Mouse (Mus musculus) kidney, postnatal 0 days (tissue): ENCODE data around the gene Cdh12. TPM values are rescaled to one million over a fixed set of nuclear protein-coding genes. Genes with fewer than 3 reads are reported as not detected.
"Not testable (repeated sequence)": the region's sequence is repeated elsewhere in the genome, so short reads cannot be mapped to it uniquely, and the experiment has no call there.

ENCODE experiments used
- ATAC-seq: fragments of 200-750 bp; cut with Nextera tagmentation; replicated peaks from 2 replicates; pipeline ENCODE4 v1.8.0; 2017; ENCODE audit warnings: low read depth, moderate number of reproducible peaks, moderate TSS enrichment, moderate library complexity; ENCODE audit not compliant: low FRiP score
- DNase-seq: peaks from one replicate; pipeline ENCODE4 v3.0.0-alpha.2; 2016; ENCODE audit warnings: low spot score
- H3K27ac ChIP-seq: fragments of 300-500 bp; sonication (generic); 2 replicates; pipeline ENCODE4 v1.5.1; 2014; ENCODE audit warnings: mild to moderate bottlenecking
- H3K27me3 ChIP-seq: fragments of 300-500 bp; sonication (generic); 2 replicates; pipeline ENCODE4 v1.6.1; 2014; ENCODE audit warnings: low read length, mixed read lengths; ENCODE audit not compliant: insufficient read depth
- H3K36me3 ChIP-seq: fragments of 300-500 bp; sonication (generic); 2 replicates; pipeline ENCODE4 v1.6.1; 2014; ENCODE audit warnings: low read length, mixed read lengths; ENCODE audit not compliant: insufficient read depth
- H3K4me1 ChIP-seq: fragments of 300-500 bp; sonication (generic); replicated peaks from 2 replicates; pipeline ENCODE4 v1.6.1; 2014; ENCODE audit warnings: antibody characterized with exemption, low read length, mixed read lengths; ENCODE audit not compliant: insufficient read depth
- H3K4me2 ChIP-seq: fragments of 300-500 bp; sonication (generic); 2 replicates; pipeline ENCODE4 v1.6.1; 2014; ENCODE audit warnings: mild to moderate bottlenecking, low read length, moderate library complexity, mixed read lengths
- H3K4me3 ChIP-seq: fragments of 300-500 bp; sonication (generic); replicated peaks from 2 replicates; pipeline ENCODE4 v1.5.1; 2014; ENCODE audit warnings: low read depth, low read length
- H3K9ac ChIP-seq: fragments of 300-500 bp; sonication (generic); 2 replicates; pipeline ENCODE4 v1.6.1; 2014; ENCODE audit warnings: low read depth, low read length
- H3K9me3 ChIP-seq: fragments of 300-500 bp; sonication (generic); replicated peaks from 2 replicates; pipeline ENCODE4 v1.6.1; 2016; ENCODE audit warnings: low read length, inconsistent platforms, mixed read lengths
- CTCF ChIP-seq: IDR thresholded peaks from 2 replicates; pipeline ENCODE4 v1.5.1; 2016; ENCODE audit warnings: antibody characterized with exemption, low read depth, mild to moderate bottlenecking, moderate library complexity
- WGBS: fragments of 180-500 bp; shearing (Covaris S2); extraction: QIAGEN DNeasy Blood & Tissue Kit; methylation state at CpG from one replicate; pipeline ENCODE4 v1.1.7; 2014; 5-methylcytosine and 5-hydroxymethylcytosine counted together
- polyA plus RNA-seq: library from polyadenylated mRNA; unstranded; fragments of >200 nt; fragmentation: Nextera tagmentation; extraction: Ambion mirVana; gene quantifications from 2 replicates; pipeline ENCODE4 v1.2.1, GENCODE M21; 2015

The Cdh12 gene
- polyA plus RNA-seq, 1 experiment from 2014 or later: 0.01 TPM

DNA sequence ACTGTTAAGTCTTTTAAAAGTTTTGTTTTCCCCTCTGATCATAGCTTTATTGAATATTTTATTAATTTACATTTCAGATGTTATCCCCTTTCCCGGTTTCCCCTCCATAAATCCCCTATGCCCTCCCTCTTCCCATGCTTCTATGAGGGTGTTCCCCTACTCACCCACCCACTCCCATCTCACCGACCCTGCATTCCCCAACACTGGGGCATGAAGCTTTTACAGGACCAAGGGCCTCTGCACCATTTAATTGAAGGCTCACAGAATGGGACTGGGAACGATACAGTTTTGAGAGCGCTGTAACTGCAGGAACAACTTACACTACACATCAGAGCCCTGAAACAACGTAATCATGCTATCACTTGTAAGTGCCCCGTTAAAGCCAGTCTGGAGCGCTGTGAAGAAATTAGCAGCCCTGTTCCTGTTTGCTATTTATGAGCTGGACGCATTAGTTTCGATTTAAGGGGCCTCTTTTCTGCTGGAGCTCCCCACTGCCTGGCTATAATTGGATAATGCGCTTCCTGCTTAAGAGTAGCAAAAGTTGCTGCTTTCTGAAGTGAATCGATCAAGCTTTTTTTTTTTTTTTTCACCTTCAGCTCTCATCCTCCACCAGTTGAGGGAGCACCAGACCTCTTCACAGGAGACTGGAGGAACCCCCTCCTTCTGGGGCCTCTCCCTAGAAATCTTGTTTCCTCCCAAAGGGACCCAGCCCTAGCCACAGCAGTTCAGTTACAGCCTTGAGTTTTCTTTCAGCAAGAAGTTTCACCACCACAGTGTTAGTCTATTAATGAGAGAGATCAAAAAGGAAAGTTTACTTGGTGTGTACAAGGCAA is 660.2 kb downstream of the Cdh12 start:
- peak overlapping the region; percentile 48 for H3K4me2 ChIP-seq
- H3K9ac ChIP-seq: 0 out of 2 replicates have a peak overlapping the region, but pooled peaks have one; percentile 23
- no peaks in the 10 kb centered on the region for H3K27me3 ChIP-seq
- WGBS: 14% methylated on average over 11 of the region's 11 CpGs
- DNase-seq (peak; percentile 35), ATAC-seq (no peak; the same call in 1 of the 2 replicates)
- no peaks in the 10 kb centered on the region for H3K36me3 ChIP-seq
- H3K4me1 ChIP-seq: no peaks in the 10 kb centered on the region
- H3K4me3 ChIP-seq: peak overlapping the region; percentile 28
- TF ChIP-seq CTCF: peak; percentile 35; the same call in 1 of the 2 replicates
- no peaks in the 10 kb centered on the region for H3K9me3 ChIP-seq
- H3K27ac ChIP-seq: no peak overlapping the region

DNA sequence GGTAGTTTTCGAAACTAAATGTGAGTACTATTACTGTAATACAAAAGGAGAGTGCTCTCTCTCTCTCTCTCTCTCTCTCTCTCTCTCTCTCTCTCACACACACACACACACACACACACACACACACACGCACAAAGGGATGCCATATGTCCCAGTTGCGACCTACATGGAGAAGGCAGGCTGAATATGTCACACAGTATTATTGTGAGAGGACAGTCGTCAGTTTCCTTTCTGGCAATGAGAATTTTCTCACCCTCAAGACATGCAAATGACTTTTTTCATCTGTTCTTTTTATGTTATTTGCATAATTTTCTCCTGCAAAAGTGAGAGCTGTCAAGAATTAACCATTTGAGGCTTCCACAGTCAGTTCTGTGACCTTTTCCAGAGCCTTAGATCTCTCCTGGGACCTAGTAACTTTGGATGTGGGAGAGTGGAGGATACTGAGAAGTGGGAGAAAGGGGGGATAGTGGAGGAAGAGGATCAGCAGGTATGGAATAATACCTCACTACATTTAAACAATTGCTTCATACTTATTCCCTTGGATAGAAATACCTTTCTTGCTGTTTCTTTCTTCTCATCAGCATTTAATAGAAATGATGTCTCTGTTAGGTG is 660.9 kb downstream of the Cdh12 start:
- TF ChIP-seq CTCF: no peak
- no peaks in the 10 kb centered on the region for H3K4me1 ChIP-seq

DNA sequence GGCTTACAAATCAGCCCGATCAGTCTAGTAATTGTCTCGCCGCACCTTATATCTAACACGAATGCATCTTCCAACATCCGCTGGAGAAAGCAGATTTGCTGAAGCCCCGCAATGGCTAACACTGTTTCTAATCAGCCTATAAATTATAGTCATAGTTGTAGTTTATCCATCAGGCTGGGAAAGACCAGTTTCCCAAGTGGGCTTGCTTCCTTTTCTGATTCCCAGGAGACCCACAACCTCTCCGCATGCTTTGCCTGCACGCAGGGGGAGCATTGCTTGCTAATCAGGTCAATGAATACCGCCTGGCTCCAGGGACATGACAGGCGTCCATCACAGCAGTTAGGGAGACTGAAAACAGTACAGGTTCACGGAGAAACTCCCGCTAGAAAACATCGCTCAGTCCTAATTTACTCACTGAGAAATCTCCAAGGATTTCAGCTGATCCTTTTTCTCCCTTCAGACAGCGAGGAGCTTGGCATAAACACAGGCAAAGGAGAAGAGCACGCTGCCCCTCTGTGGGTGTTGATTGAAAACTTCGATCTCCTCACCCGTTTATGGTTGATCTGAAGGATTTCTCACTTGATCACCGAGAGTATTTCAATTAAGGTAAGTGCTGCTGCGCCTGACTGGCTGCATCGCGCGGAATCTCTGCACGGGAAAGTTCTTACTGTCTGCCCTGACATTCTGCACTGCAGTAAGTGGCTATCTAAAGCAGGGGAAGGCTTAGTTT is 662.0 kb downstream of the Cdh12 start:
- Histone ChIP-seq H3K9ac (no peak overlapping the region), H3K9me3 (no peaks in the 10 kb centered on the region), H3K4me3 (peak overlapping the region; percentile 19), H3K4me1 (no peaks in the 10 kb centered on the region), H3K36me3 (no peaks in the 10 kb centered on the region), H3K4me2 (peak overlapping the region; percentile 55), H3K27ac (no peak overlapping the region), H3K27me3 (no peaks in the 10 kb centered on the region)
- TF ChIP-seq CTCF: no peak
- WGBS: 7% methylated on average over 23 of the region's 23 CpGs
- DNase-seq (peak; percentile 9), ATAC-seq (no peak)

More for the DNA sequence above, 660.9 kb downstream of the Cdh12 start:
- Histone ChIP-seq H3K27me3 (no peaks in the 10 kb centered on the region), H3K9ac (no peak overlapping the region), H3K4me3 (no peak overlapping the region), H3K4me2 (no peak overlapping the region), H3K36me3 (no peaks in the 10 kb centered on the region), H3K9me3 (no peaks in the 10 kb centered on the region), H3K27ac (no peak overlapping the region)
- DNase-seq: no peak
- ATAC-seq: no peak
- WGBS: 73% methylated on average over 4 of the region's 4 CpGs

DNA sequence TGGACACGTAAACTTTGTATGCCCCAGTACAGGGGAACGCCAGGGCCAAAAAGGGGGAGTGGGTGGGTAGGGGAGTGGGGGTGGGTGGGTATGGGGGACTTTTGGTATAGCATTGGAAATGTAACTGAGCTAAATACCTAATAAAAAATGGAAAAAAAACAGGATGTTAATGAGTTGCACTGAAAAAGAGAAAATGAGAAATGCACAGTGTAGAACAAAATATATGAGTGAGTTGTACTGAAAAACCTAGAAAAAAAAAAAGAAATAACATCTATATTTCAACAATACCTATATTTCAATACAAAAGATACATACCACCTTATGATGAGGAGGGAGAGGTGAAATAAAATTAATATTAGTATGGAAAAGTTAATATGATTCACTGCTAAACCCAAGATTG is 665.7 kb downstream of the Cdh12 start:
- peak; percentile 5 for DNase-seq
- WGBS: no CpG with 5 or more reads among the region's 2 CpGs
- H3K27me3 ChIP-seq, H3K9ac ChIP-seq, H3K27ac ChIP-seq, ATAC-seq, H3K4me3 ChIP-seq, H3K4me1 ChIP-seq, H3K9me3 ChIP-seq, H3K36me3 ChIP-seq, H3K4me2 ChIP-seq: not testable (repeated sequence)

DNA sequence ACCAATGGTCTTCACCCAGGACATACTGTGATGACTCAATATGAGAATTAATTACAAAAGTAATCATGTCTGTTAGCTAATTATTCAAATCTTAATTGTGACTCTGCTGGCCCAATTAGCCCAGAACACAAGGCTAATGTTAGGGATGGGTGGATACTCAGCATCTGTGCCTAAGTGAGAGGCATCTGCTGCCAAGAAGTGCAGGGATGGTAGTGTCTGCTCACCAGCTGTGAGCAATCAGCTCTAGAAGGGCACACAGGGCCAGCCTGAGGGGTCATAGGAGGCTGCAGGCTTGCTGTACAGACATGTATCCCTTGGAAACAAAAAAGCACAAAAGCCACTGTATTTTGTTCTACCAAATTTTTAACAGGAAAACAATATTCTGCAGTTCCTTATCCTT is 681.6 kb downstream of the Cdh12 start:
- Histone ChIP-seq H3K27ac (no peak overlapping the region), H3K4me3 (no peak overlapping the region), H3K4me1 (no peaks in the 10 kb centered on the region), H3K27me3 (no peaks in the 10 kb centered on the region), H3K4me2 (no peak overlapping the region), H3K9ac (no peak overlapping the region), H3K9me3 (no peaks in the 10 kb centered on the region), H3K36me3 (no peaks in the 10 kb centered on the region)
- no peak for TF ChIP-seq CTCF
- ATAC-seq (no peak), DNase-seq (no peak)

DNA sequence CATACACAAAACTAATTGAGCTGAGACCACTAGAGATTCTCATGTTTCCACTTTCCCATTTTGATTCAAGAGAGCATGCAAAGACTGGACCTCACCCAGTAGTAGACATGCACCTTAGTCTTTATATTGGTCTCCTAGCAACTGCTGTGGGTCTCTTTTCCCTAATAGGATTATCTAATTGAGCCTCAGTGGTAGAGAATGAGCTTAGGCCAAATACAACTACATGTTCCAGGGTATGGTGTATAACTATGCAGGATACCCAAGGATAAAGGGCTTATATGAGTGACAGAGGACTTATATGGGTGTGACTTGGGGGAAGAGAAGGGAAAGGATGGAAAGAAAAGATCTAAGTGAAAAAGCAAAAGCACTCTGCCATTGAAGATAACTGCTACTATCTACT is 683.9 kb downstream of the Cdh12 start:
- Histone ChIP-seq H3K9me3 (no peaks in the 10 kb centered on the region), H3K4me2 (no peak overlapping the region), H3K4me3 (no peak overlapping the region), H3K36me3 (no peaks in the 10 kb centered on the region), H3K4me1 (no peaks in the 10 kb centered on the region), H3K27me3 (no peaks in the 10 kb centered on the region), H3K27ac (no peak overlapping the region), H3K9ac (no peak overlapping the region)
- ATAC-seq (no peak), DNase-seq (no peak)
- TF ChIP-seq CTCF: no peak
